Mouse (Mus musculus): ENCODE measurements around the gene 9130213A22Rik. TPM values are rescaled to one million over a fixed set of nuclear protein-coding genes. Genes with fewer than 3 reads are reported as not detected.

The 9130213A22Rik gene
- polyA plus RNA-seq, 1 experiment from 2014 or later: not detected

DNA sequence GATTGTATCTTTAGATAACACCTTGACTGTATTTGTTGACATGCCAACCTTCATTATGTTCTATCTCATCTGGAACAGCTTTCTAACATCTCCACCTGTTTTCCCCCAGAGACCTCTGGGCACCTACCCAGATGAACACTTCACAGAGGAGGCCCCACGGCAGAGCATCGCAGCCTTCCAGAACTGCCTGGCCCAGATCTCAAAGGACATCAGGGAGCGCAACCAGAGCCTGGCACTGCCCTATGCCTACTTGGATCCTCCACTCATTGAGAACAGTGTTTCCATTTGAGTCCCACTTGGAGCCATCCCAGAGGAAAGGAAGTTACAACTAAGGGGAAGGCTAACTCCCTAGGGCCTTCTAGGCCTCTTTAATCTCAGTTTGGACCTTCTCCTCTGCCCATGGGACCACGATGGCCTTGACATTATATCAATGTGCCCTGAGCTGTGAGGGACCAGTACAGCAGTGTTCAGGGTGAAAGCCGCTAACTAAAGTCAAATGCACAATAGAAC lies 26.1 kb upstream of the 9130213A22Rik start:
- H3K4me1 ChIP-seq (ENCODE audit: control insufficient read depth, low read depth, low read length): no peaks in the 10 kb centered on the region
- no peak overlapping the region for H3K27ac ChIP-seq (ENCODE audit: low read length)
- WGBS (ENCODE audit: insufficient replicate concordance): 66% methylated on average over 5 of the region's 5 CpGs
- H3K27me3 ChIP-seq (ENCODE audit: control insufficient read depth, insufficient read depth, low read depth, low read length): 0 out of 2 replicates have a peak, but pooled peaks cover 2% of the 10 kb centered on the region
- H3K4me3 ChIP-seq (ENCODE audit: low read depth, low read length): no peak overlapping the region
- H3K9ac ChIP-seq (ENCODE audit: low read depth, low read length): no peak overlapping the region
- no peaks in the 10 kb centered on the region for H3K36me3 ChIP-seq (ENCODE audit: control insufficient read depth, insufficient read depth)
- ATAC-seq (ENCODE audit: low read depth): no peak
- H3K4me2 ChIP-seq (ENCODE audit: low read depth, low read length): no peak overlapping the region
- H3K9me3 ChIP-seq (replicated peaks; ENCODE audit: control insufficient read depth, low read length): no peaks in the 10 kb centered on the region

DNA sequence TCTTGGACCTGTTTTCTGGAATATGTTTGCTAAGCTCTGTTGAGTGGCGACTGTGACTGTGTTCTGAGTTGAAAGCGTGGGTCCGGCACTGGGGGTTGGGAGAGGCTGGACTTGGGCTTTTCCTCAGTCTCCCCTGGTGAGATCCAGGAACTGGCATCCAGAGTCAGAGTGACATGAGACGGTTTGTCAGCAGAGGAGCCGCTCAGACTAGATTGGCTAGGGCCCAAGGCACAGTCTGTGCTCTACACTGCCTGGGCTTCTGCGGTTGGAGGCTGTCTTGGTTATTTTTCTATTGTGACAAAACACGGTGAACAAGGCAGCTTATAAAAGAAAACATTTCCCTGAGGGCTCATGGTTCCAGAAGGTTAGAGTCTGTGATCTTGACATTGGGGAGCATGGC lies 25.2 kb upstream of the 9130213A22Rik start:
- Histone ChIP-seq H3K27me3 (ENCODE audit: control insufficient read depth, insufficient read depth, low read depth, low read length) (0 out of 2 replicates have a peak, but pooled peaks cover 2% of the 10 kb centered on the region), H3K4me1 (ENCODE audit: control insufficient read depth, low read depth, low read length) (no peaks in the 10 kb centered on the region), H3K27ac (ENCODE audit: low read length) (no peak overlapping the region), H3K4me3 (ENCODE audit: low read depth, low read length) (no peak overlapping the region), H3K4me2 (ENCODE audit: low read depth, low read length) (no peak overlapping the region), H3K9me3 (replicated peaks; ENCODE audit: control insufficient read depth, low read length) (no peaks in the 10 kb centered on the region), H3K9ac (ENCODE audit: low read depth, low read length) (no peak overlapping the region), H3K36me3 (ENCODE audit: control insufficient read depth, insufficient read depth) (no peaks in the 10 kb centered on the region)
- 57% methylated on average over 7 of the region's 7 CpGs for WGBS (ENCODE audit: insufficient replicate concordance)
- ATAC-seq (ENCODE audit: low read depth): no peak

DNA sequence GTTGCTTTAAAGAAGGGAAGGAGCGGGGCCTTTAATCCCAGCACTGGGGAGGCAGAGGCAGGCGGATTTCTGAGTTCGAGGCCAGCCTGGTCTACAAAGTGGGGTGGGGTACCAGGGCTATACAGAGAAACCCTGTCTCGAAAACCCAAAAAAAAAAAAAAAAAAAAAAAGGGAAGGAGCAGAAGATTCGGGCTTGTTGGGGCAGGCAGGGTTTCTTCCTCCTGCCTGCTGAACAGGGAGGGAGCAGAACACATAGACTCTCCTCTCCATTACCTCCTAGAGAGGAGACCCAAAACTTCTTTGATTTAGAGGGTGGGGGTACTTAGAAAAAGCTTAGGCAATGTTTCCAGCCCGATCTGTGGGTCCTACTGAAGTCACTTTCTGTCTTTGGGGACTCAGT lies 13.0 kb upstream of the 9130213A22Rik start:
- ATAC-seq (ENCODE audit: low read depth): no peak
- 62% methylated on average over 6 of the region's 6 CpGs for WGBS (ENCODE audit: insufficient replicate concordance)
- Histone ChIP-seq H3K4me1 (ENCODE audit: control insufficient read depth, low read depth, low read length) (peaks cover 8% of the 10 kb centered on the region), H3K27me3 (ENCODE audit: control insufficient read depth, insufficient read depth, low read depth, low read length) (no peaks in the 10 kb centered on the region; the same call in 1 of the 2 replicates), H3K27ac (ENCODE audit: low read length) (no peak overlapping the region), H3K4me2 (ENCODE audit: low read depth, low read length) (no peak overlapping the region), H3K9me3 (replicated peaks; ENCODE audit: control insufficient read depth, low read length) (no peaks in the 10 kb centered on the region), H3K4me3 (ENCODE audit: low read depth, low read length) (no peak overlapping the region), H3K36me3 (ENCODE audit: control insufficient read depth, insufficient read depth) (no peaks in the 10 kb centered on the region), H3K9ac (ENCODE audit: low read depth, low read length) (no peak overlapping the region)

DNA sequence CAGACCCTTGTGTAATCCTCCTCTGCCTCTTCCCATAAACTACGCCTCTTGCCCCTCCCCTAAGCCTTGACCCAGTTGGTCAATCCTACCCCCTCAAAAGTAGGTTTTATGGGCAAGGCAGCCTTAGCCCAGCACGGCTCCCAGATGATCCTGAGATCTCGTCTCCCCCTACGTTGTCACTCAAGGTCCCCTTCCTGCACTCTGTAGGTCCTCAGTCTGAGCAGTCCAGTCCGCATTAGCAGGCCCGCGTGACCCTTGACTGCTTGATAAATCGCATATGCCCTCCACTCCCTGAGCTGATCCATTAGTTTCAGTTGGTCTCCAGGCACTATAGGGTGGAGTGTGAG lies 12.2 kb upstream of the 9130213A22Rik start:
- peak overlapping the region; percentile 48 for H3K4me3 ChIP-seq (ENCODE audit: low read depth, low read length)
- WGBS (ENCODE audit: insufficient replicate concordance): 44% methylated on average over 8 of the region's 8 CpGs

DNA sequence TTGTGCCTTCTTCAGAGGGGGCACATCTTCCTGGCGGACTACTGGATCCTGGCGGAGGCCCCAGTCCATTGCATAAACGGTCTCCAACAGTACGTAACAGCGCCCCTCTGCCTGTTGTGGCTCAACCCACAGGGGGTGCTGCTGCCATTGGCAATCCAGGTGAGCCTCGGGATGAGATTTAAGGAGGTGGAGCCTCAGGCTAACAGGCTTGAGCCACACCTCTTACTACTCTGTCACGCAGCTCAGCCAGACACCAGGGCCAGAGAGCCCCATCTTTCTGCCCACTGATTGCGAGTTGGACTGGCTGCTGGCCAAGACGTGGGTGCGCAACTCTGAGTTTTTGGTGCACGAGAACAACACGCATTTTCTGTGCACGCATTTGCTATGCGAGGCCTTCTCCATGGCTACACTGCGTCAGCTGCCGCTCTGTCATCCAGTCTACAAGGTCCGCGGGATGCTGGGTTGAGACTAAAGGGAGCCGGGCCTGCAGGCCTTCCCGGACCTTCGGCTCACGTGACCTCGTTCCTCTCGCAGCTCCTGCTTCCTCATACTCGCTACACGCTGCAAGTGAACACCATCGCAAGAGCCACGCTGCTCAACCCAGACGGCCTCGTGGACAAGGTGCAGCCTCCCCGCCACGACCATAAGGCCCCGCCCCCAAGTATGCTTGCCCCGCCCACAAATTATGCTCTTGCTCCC lies 11.7 kb upstream of the 9130213A22Rik start:
- Histone ChIP-seq H3K27me3 (ENCODE audit: control insufficient read depth, insufficient read depth, low read depth, low read length) (no peaks in the 10 kb centered on the region; the same call in 1 of the 2 replicates), H3K4me3 (ENCODE audit: low read depth, low read length) (peak overlapping the region; percentile 48), H3K4me1 (ENCODE audit: control insufficient read depth, low read depth, low read length) (peaks cover 8% of the 10 kb centered on the region), H3K27ac (ENCODE audit: low read length) (no peak overlapping the region), H3K4me2 (ENCODE audit: low read depth, low read length) (peak overlapping the region; percentile 68), H3K9me3 (replicated peaks; ENCODE audit: control insufficient read depth, low read length) (no peaks in the 10 kb centered on the region), H3K36me3 (ENCODE audit: control insufficient read depth, insufficient read depth) (no peaks in the 10 kb centered on the region), H3K9ac (ENCODE audit: low read depth, low read length) (no peak overlapping the region; the same call in 1 of the 2 replicates)
- 4% methylated on average over 34 of the region's 34 CpGs for WGBS (ENCODE audit: insufficient replicate concordance)
- peak; percentile 55 for ATAC-seq (ENCODE audit: low read depth)

More for the DNA sequence above, 12.2 kb upstream of the 9130213A22Rik start:
- H3K27me3 ChIP-seq (ENCODE audit: control insufficient read depth, insufficient read depth, low read depth, low read length): no peaks in the 10 kb centered on the region; the same call in 1 of the 2 replicates
- no peaks in the 10 kb centered on the region for H3K36me3 ChIP-seq (ENCODE audit: control insufficient read depth, insufficient read depth)
- H3K4me1 ChIP-seq (ENCODE audit: control insufficient read depth, low read depth, low read length): peaks cover 8% of the 10 kb centered on the region
- no peak overlapping the region; the same call in 1 of the 2 replicates for H3K9ac ChIP-seq (ENCODE audit: low read depth, low read length)
- H3K9me3 ChIP-seq (replicated peaks; ENCODE audit: control insufficient read depth, low read length): no peaks in the 10 kb centered on the region
- H3K27ac ChIP-seq (ENCODE audit: low read length): no peak overlapping the region
- peak overlapping the region; percentile 68 for H3K4me2 ChIP-seq (ENCODE audit: low read depth, low read length)
- ATAC-seq (ENCODE audit: low read depth): peak; percentile 11; the same call in 1 of the 2 replicates

DNA sequence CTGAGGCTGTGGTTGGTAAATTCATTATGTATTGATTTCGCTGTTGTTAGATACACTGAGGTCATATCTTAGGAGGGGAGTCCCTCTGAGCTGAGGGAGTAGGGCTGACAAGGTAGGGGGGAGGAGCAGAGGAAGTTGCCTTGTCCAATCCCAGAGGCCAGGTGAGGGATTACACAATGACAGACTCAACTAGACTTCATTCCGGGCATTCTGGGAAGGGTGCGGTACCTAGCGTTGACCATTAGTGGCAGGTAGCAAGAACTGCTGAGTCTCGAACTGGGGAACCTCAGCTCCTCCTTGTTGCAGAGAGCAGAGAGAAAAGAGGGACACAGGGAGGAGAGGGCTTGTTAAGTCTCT lies 11.2 kb upstream of the 9130213A22Rik start:
- no peak overlapping the region for H3K27ac ChIP-seq (ENCODE audit: low read length)
- H3K4me1 ChIP-seq (ENCODE audit: control insufficient read depth, low read depth, low read length): peaks cover 8% of the 10 kb centered on the region
- WGBS (ENCODE audit: insufficient replicate concordance): 38% methylated on average over 5 of the region's 5 CpGs
- peak overlapping the region; percentile 48 for H3K4me3 ChIP-seq (ENCODE audit: low read depth, low read length)
- peak; percentile 30; the same call in 1 of the 2 replicates for ATAC-seq (ENCODE audit: low read depth)
- no peaks in the 10 kb centered on the region for H3K9me3 ChIP-seq (replicated peaks; ENCODE audit: control insufficient read depth, low read length)
- H3K36me3 ChIP-seq (ENCODE audit: control insufficient read depth, insufficient read depth): no peaks in the 10 kb centered on the region
- no peaks in the 10 kb centered on the region; the same call in none of the 2 replicates for H3K27me3 ChIP-seq (ENCODE audit: control insufficient read depth, insufficient read depth, low read depth, low read length)
- peak overlapping the region; percentile 68 for H3K4me2 ChIP-seq (ENCODE audit: low read depth, low read length)
- no peak overlapping the region for H3K9ac ChIP-seq (ENCODE audit: low read depth, low read length)

DNA sequence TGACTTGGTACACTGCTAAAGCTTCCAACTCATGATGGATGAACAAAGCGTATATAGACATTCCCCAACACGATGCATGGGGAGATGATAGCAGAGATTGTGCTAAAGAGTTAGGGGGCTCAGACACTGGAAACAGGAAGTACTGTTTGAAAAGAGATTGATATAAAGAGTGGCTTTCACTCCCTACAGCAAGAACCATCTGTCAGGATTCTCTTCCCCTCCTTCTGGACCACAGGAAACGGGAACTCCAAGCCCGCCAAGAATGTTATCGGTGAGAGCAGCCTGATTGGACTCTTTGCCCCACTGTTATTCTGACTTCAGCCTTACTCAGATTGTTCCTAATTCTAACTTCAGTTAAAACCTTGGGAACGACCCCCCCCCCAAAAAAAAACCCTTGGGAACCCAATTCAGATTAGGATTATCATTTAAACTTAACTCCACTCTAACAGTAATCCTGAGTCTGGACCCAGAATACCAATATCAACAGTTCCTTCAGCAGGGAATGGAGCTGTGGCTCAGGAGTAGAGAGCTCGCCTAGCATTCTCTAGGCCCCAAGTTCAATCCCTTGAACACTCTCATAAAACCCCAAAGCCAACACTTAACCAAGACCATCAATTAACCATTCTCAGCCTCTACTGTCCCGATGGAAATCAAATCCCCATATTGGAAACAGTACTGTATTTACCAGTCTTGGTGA lies 6.2 kb upstream of the 9130213A22Rik start:
- Histone ChIP-seq H3K27me3 (ENCODE audit: control insufficient read depth, insufficient read depth, low read depth, low read length) (no peaks in the 10 kb centered on the region; the same call in none of the 2 replicates), H3K4me1 (ENCODE audit: control insufficient read depth, low read depth, low read length) (peaks cover 14% of the 10 kb centered on the region), H3K4me3 (ENCODE audit: low read depth, low read length) (no peak overlapping the region), H3K27ac (ENCODE audit: low read length) (no peak overlapping the region), H3K36me3 (ENCODE audit: control insufficient read depth, insufficient read depth) (no peaks in the 10 kb centered on the region), H3K9me3 (replicated peaks; ENCODE audit: control insufficient read depth, low read length) (no peaks in the 10 kb centered on the region), H3K9ac (ENCODE audit: low read depth, low read length) (no peak overlapping the region), H3K4me2 (ENCODE audit: low read depth, low read length) (no peak overlapping the region)
- 37% methylated on average over 8 of the region's 8 CpGs for WGBS (ENCODE audit: insufficient replicate concordance)
- ATAC-seq (ENCODE audit: low read depth): no peak

DNA sequence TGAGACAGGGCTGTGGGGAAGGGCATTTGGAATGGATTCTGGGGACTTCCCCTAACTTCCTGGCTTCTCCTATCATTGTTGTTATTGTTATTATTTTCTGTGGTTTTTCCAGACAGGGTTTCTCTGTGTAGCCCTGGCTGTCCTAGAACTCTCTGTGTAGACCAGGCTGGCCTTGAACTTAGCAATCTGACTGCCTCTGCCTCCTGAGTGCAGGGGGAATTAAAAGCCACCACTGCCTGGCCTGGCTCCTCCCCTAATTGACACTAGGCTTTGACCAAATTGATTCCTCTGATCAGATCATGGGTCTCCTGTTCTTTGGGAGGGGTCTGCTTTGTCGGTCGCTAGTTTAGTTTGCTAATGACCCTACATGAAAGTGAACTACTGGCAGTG lies 4.3 kb upstream of the 9130213A22Rik start:
- no peak overlapping the region for H3K27ac ChIP-seq (ENCODE audit: low read length)

More for the DNA sequence above, 4.3 kb upstream of the 9130213A22Rik start:
- H3K4me1 ChIP-seq (ENCODE audit: control insufficient read depth, low read depth, low read length): peaks cover 29% of the 10 kb centered on the region
- no peaks in the 10 kb centered on the region for H3K9me3 ChIP-seq (replicated peaks; ENCODE audit: control insufficient read depth, low read length)
- peaks cover 14% of the 10 kb centered on the region for H3K27me3 ChIP-seq (ENCODE audit: control insufficient read depth, insufficient read depth, low read depth, low read length)
- H3K36me3 ChIP-seq (ENCODE audit: control insufficient read depth, insufficient read depth): no peaks in the 10 kb centered on the region
- no peak for ATAC-seq (ENCODE audit: low read depth)
- H3K4me3 ChIP-seq (ENCODE audit: low read depth, low read length): no peak overlapping the region
- H3K4me2 ChIP-seq (ENCODE audit: low read depth, low read length): peak overlapping the region; percentile 90
- 61% methylated on average over 2 of the region's 2 CpGs for WGBS (ENCODE audit: insufficient replicate concordance)
- no peak overlapping the region for H3K9ac ChIP-seq (ENCODE audit: low read depth, low read length)
